Mouse (Mus musculus) liver, adult 2 months (tissue): ENCODE measurements around the gene Prrc2a. TPM values are rescaled to one million over a fixed set of nuclear protein-coding genes. Genes with fewer than 3 reads are reported as not detected.
"Not testable (repeated sequence)": the region's sequence is repeated elsewhere in the genome, so short reads cannot be mapped to it uniquely, and the experiment has no call there.

Experiments used
- DNase-seq: peaks from one replicate; pipeline ENCODE4 v3.0.0-alpha.2; 2011; ENCODE audit warnings: low read depth, low spot score; ENCODE audit errors: extremely low read depth
- H3K27ac ChIP-seq: fragments of 200-500 bp; replicated peaks from 2 replicates; pipeline ENCODE4 v1.5.1; 2012; ENCODE audit warnings: low read depth, mild to moderate bottlenecking, control low read depth, inconsistent platforms, low read length; ENCODE audit not compliant: insufficient read depth
- H3K27me3 ChIP-seq: fragments of 200-500 bp; 2 replicates; pipeline ENCODE4 v1.6.1; 2012; ENCODE audit warnings: mild to moderate bottlenecking, moderate library complexity, low read length, inconsistent platforms; ENCODE audit not compliant: control insufficient read depth, insufficient read depth
- H3K36me3 ChIP-seq: fragments of 200-500 bp; 2 replicates; pipeline ENCODE4 v1.6.1; 2012; ENCODE audit warnings: low read length, inconsistent platforms; ENCODE audit not compliant: control insufficient read depth, insufficient read depth
- H3K4me1 ChIP-seq: fragments of 200-500 bp; 2 replicates; pipeline ENCODE4 v1.6.1; 2011; ENCODE audit warnings: low read length; ENCODE audit not compliant: control insufficient read depth, insufficient read depth
- H3K4me3 ChIP-seq: fragments of 200-500 bp; 2 replicates; pipeline ENCODE4 v1.5.1; 2011; ENCODE audit warnings: low read depth, mild to moderate bottlenecking, control low read depth, low read length, moderate library complexity; ENCODE audit not compliant: insufficient read depth
- H3K79me2 ChIP-seq: fragments of 200-500 bp; 2 replicates; pipeline ENCODE4 v1.6.1; 2012; ENCODE audit warnings: inconsistent platforms, mild to moderate bottlenecking, low read length, moderate library complexity; ENCODE audit not compliant: control insufficient read depth, insufficient read depth
- H3K9ac ChIP-seq: fragments of 200-500 bp; 2 replicates; pipeline ENCODE4 v1.6.1; 2012; ENCODE audit warnings: low read depth, mild to moderate bottlenecking, control low read depth, inconsistent platforms, low read length
- CTCF ChIP-seq: fragments of 200-500 bp; IDR thresholded peaks from 2 replicates; pipeline ENCODE4 v1.5.1; 2011; ENCODE audit warnings: low read depth, low read length, control low read depth
- POLR2A ChIP-seq: fragments of 200-500 bp; IDR thresholded peaks from 2 replicates; pipeline ENCODE4 v1.6.1; 2011; ENCODE audit warnings: low read length, control low read depth; ENCODE audit not compliant: insufficient read depth; ENCODE audit errors: extremely low read depth
- WGBS: fragments of 180-500 bp; shearing (Covaris S2); methylation state at CpG from one replicate; pipeline ENCODE4 v1.1.7; 2018; 5-methylcytosine and 5-hydroxymethylcytosine counted together
- polyA plus RNA-seq: library from polyadenylated mRNA; depleted of rRNA; stranded (reverse); fragments of >200 nt; gene quantifications from 2 replicates; pipeline ENCODE4 v1.2.3, GENCODE M21; 2012
- total RNA-seq: library from RNA; depleted of rRNA; stranded (reverse); fragments of >200 nt; gene quantifications from 2 replicates; pipeline ENCODE4 v1.2.3, GENCODE M21; 2014

Prrc2a gene
- total and polyA plus RNA-seq, 2 experiments, result 12.4 to 144 TPM

DNA sequence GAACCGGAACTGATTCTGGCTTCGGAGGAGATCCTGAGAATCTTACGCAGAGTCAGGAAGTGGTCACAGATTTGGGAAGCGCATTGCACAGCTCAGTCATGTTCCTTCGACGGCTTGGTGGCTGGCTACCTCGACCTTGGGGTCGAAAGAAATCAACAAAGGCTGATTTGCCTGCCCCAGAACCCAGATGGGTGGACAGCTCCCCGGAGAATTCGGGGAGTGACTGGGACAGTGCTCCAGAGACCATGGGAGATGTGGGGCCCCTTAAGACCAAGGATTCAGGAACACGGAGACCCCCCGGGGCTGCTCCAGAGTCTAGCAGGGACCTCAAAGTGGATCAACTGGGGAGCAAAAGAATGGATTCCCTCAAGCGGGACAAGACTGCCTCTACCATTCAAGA, 37.7 kb downstream of the Prrc2a start:
- H3K36me3 ChIP-seq, result peaks cover 11% of the 10 kb centered on the region; the same call in 1 of the 2 replicates
- peak overlapping the region; percentile 94 for H3K27ac ChIP-seq
- H3K4me3 ChIP-seq, result peak overlapping the region; percentile 95; the same call in 1 of the 2 replicates
- H3K9ac ChIP-seq, result peak overlapping the region; percentile 92
- peaks cover 21% of the 10 kb centered on the region for H3K4me1 ChIP-seq
- 42% methylated on average over 13 of the region's 13 CpGs for WGBS
- TF ChIP-seq CTCF (no peak), POLR2A (no peak)
- DNase-seq, result no peak
- peaks cover 18% of the 10 kb centered on the region; the same call in 1 of the 2 replicates for H3K79me2 ChIP-seq
- no peaks in the 10 kb centered on the region for H3K27me3 ChIP-seq

GRCm38 (mm10) chr17:35126206-35126611, 38.5 kb downstream of the Prrc2a start, which contains the start of gene D17H6S53E:
TSS of gene D17H6S53E (plus strand) at chr17:35126373.
- peaks cover 18% of the 10 kb centered on the region; the same call in 1 of the 2 replicates for H3K79me2 ChIP-seq
- peaks cover 21% of the 10 kb centered on the region for H3K4me1 ChIP-seq
- WGBS, result under 1% methylated on average over 36 of the region's 36 CpGs
- H3K9ac ChIP-seq, result peak within 1 kb of the TSS; percentile 92
- peak within 1 kb of the TSS; percentile 94 for H3K27ac ChIP-seq
- H3K4me3 ChIP-seq, result peak within 1 kb of the TSS; percentile 95
- no peaks in the 10 kb centered on the region for H3K27me3 ChIP-seq
- DNase-seq, result peak; percentile 56
- peaks cover 11% of the 10 kb centered on the region; the same call in 1 of the 2 replicates for H3K36me3 ChIP-seq
- TF ChIP-seq POLR2A (peak; percentile 69; the same call in 1 of the 2 replicates), CTCF (no peak)

DNA sequence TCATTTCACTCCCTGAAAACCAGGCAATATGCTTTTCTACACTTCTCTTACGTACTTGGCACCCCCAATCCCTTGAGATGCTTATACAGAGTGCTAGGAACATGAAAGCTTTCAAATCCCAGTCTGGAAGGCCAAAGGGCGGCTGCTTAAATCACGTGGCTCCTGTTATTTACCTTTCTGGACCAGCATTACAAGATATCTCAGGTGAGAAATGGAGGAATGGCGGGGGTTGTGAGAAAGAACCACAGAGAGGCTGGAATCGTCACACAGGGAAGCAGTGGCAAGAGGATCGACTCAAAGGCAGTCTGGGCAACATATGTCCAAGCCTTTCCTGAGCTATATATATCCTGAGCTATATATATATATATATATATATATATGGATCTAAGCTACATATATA, 39.1 kb downstream of the Prrc2a start:
- no peak for TF ChIP-seq CTCF
- 0 out of 2 replicates have a peak, but pooled peaks have one; percentile 23 for TF ChIP-seq POLR2A
- H3K36me3 ChIP-seq, result peaks cover 11% of the 10 kb centered on the region; the same call in 1 of the 2 replicates
- no peaks in the 10 kb centered on the region for H3K27me3 ChIP-seq
- H3K9ac ChIP-seq, result peak overlapping the region; percentile 92
- H3K4me3 ChIP-seq, result peak overlapping the region; percentile 95
- H3K27ac ChIP-seq, result peak overlapping the region; percentile 94
- peak; percentile 80 for DNase-seq
- WGBS, result 18% methylated on average over 6 of the region's 6 CpGs
- peaks cover 22% of the 10 kb centered on the region for H3K79me2 ChIP-seq
- H3K4me1 ChIP-seq, result peaks cover 20% of the 10 kb centered on the region

- WGBS, result 100% methylated on average over 1 of the region's 1 CpGs
- Histone ChIP-seq H3K79me2 (peaks cover 24% of the 10 kb centered on the region), H3K4me3 (no peak overlapping the region), H3K27me3 (no peaks in the 10 kb centered on the region), H3K4me1 (peaks cover 20% of the 10 kb centered on the region), H3K9ac (no peak overlapping the region), H3K27ac (peak overlapping the region; percentile 94), H3K36me3 (peaks cover 7% of the 10 kb centered on the region; the same call in 1 of the 2 replicates)
- TF ChIP-seq POLR2A (no peak), CTCF (no peak)
- no peak for DNase-seq
Measured at GRCm38 (mm10) chr17:35125081-35125480, 39.6 kb downstream of the Prrc2a start.

DNA sequence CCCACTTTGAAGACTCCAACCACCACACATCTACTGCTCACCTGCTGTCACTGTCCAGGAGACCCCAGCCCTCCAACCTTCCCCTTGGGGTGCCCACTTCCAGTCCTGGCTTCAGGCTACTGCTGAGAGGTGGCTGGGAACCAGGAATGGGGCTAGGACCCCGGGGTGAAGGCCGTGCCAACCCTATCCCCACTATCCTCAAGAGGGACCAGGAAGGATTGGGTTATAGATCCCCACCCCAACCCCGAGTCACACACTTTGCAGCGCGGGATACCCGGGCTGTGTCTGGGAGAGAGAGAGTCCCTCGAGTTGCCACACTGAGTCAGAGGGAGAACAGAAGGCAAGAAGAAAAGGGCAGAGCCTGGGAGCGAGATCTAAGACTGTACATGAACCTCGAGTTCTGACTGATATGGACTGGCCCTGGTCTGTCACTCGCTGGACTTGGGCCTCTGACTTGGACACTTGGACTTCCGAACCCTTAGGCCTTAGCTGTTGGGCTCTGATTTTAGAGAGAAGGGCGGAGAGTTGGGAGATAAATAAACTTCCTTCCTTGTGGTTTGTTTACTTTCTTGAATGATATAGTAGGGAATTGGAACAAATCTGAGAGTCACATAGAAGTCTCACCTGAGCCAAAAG, 40.3 kb downstream of the Prrc2a start:
- Histone ChIP-seq H3K79me2 (peaks cover 24% of the 10 kb centered on the region), H3K36me3 (peaks cover 11% of the 10 kb centered on the region; the same call in 1 of the 2 replicates), H3K4me1 (peaks cover 23% of the 10 kb centered on the region)
- not testable (repeated sequence) for H3K27ac ChIP-seq, H3K4me3 ChIP-seq, H3K27me3 ChIP-seq, H3K9ac ChIP-seq
- peak; percentile 38 for DNase-seq
- WGBS, result 85% methylated on average over 12 of the region's 12 CpGs

DNA sequence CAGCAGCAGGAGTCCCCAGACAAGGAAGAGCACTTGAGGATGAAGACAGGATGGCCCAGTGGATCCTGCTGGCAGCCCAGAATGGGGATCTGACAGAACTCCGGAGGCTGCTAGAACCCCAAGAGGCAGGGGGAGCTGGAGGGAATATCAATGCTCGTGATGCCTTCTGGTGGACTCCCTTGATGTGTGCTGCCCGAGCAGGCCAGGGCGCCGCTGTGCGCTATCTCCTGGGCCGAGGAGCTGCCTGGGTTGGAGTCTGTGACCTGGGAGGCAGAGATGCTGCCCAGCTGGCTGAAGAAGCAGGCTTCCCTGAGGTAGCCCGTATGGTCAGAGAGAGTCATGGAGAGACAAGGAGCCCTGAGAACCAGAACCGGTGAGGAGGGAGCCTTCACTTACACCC, 41.4 kb downstream of the Prrc2a start:
- H3K27me3 ChIP-seq, DNase-seq, H3K4me3 ChIP-seq, H3K9ac ChIP-seq, H3K27ac ChIP-seq: not testable (repeated sequence)
- WGBS, result 90% methylated on average over 9 of the region's 9 CpGs
- peaks cover 23% of the 10 kb centered on the region for H3K4me1 ChIP-seq
- H3K36me3 ChIP-seq, result peaks cover 10% of the 10 kb centered on the region; the same call in 1 of the 2 replicates
- peaks cover 20% of the 10 kb centered on the region for H3K79me2 ChIP-seq
